Mouse (Mus musculus) limb, embryonic 11.5 days (tissue): ENCODE results near the gene Srp14. TPM values are rescaled to one million over a fixed set of nuclear protein-coding genes. Genes with fewer than 3 reads are reported as not detected.

Experiments used
- ATAC-seq: fragments of 200-750 bp; cut with Nextera tagmentation; 2 replicates; pipeline ENCODE4 v1.8.0; 2017; ENCODE audit warnings: low read depth; ENCODE audit not compliant: insufficient number of reproducible peaks, low FRiP score, low TSS enrichment
- DNase-seq: peaks from one replicate; pipeline ENCODE4 v3.0.0-alpha.2; 2015; ENCODE audit warnings: low spot score
- H3K27ac ChIP-seq: fragments of 300-500 bp; sonication (generic); replicated peaks from 2 replicates; pipeline ENCODE4 v1.5.1; 2014; ENCODE audit warnings: low read depth, mild to moderate bottlenecking, low read length
- H3K27me3 ChIP-seq: fragments of 300-500 bp; sonication (generic); 2 replicates; pipeline ENCODE4 v1.6.1; 2014; ENCODE audit warnings: mild to moderate bottlenecking, low read length, mixed read lengths; ENCODE audit not compliant: control insufficient read depth, insufficient read depth
- H3K36me3 ChIP-seq: fragments of 300-500 bp; sonication (generic); 2 replicates; pipeline ENCODE4 v1.6.1; 2014; ENCODE audit warnings: mild to moderate bottlenecking, low read length, moderate library complexity, mixed read lengths; ENCODE audit not compliant: control insufficient read depth, insufficient read depth
- H3K4me1 ChIP-seq: fragments of 300-500 bp; sonication (generic); 2 replicates; pipeline ENCODE4 v1.6.1; 2014; ENCODE audit warnings: low read length, mixed read lengths; ENCODE audit not compliant: control insufficient read depth, insufficient read depth
- H3K4me2 ChIP-seq: fragments of 300-500 bp; sonication (generic); 2 replicates; pipeline ENCODE4 v1.6.1; 2014; ENCODE audit warnings: low read depth, mild to moderate bottlenecking, moderate library complexity; ENCODE audit not compliant: severe bottlenecking
- H3K4me3 ChIP-seq: fragments of 300-500 bp; sonication (generic); 2 replicates; pipeline ENCODE4 v1.5.1; 2014; ENCODE audit warnings: low read depth, low read length
- H3K9ac ChIP-seq: fragments of 300-500 bp; sonication (generic); 2 replicates; pipeline ENCODE4 v1.6.1; 2014; ENCODE audit warnings: mild to moderate bottlenecking, low read length
- H3K9me3 ChIP-seq: fragments of 300-500 bp; sonication (generic); 2 replicates; pipeline ENCODE4 v1.6.1; 2016; ENCODE audit warnings: low read length; ENCODE audit not compliant: control insufficient read depth
- WGBS: fragments of 180-500 bp; shearing (Covaris S2); extraction: QIAGEN DNeasy Blood & Tissue Kit; methylation state at CpG from one replicate; pipeline ENCODE4 v1.1.7; 2014; 5-methylcytosine and 5-hydroxymethylcytosine counted together
- polyA plus RNA-seq: library from polyadenylated mRNA; unstranded; fragments of >200 nt; fragmentation: Nextera tagmentation; extraction: Ambion mirVana; gene quantifications from 2 replicates; pipeline ENCODE4 v1.2.1, GENCODE M21; 2014

Srp14 gene
- polyA plus RNA-seq = 231 TPM in 2 replicates

GRCm38 (mm10) chr2:118479550-118479909, at the start of gene Srp14:
Srp14 (minus strand) TSS chr2:118479711.
- Histone ChIP-seq H3K4me2 (peak within 1 kb of the TSS; percentile 76), H3K9ac (peak within 1 kb of the TSS; percentile 83), H3K4me3 (peak within 1 kb of the TSS; percentile 90), H3K9me3 (no peaks in the 10 kb centered on the region), H3K4me1 (peaks cover 8% of the 10 kb centered on the region), H3K27me3 (no peaks in the 10 kb centered on the region), H3K36me3 (peaks cover 4% of the 10 kb centered on the region; the same call in 1 of the 2 replicates), H3K27ac (no peak within 1 kb of the TSS; the same call in 1 of the 2 replicates)
- DNase-seq (peak; percentile 94), ATAC-seq (peak; percentile 88)
- 0% methylated on average over 31 of the region's 35 CpGs for WGBS

- Histone ChIP-seq H3K4me2 (no peak overlapping the region), H3K36me3 (no peaks in the 10 kb centered on the region), H3K27ac (no peak overlapping the region), H3K4me1 (peaks cover 39% of the 10 kb centered on the region), H3K9me3 (no peaks in the 10 kb centered on the region), H3K9ac (no peak overlapping the region), H3K27me3 (no peaks in the 10 kb centered on the region), H3K4me3 (no peak overlapping the region)
- no peak for DNase-seq
- no peak for ATAC-seq
- WGBS = 90% methylated on average over 5 of the region's 5 CpGs
These were observed 47.0 kb upstream of the Srp14 start for GRCm38 (mm10) chr2:118526545-118526944.

- ATAC-seq (no peak), DNase-seq (no peak)
- no peaks in the 10 kb centered on the region for H3K9me3 ChIP-seq
- H3K36me3 ChIP-seq = no peaks in the 10 kb centered on the region
- H3K27ac ChIP-seq = no peak overlapping the region
- H3K4me2 ChIP-seq = no peak overlapping the region
- H3K27me3 ChIP-seq = no peaks in the 10 kb centered on the region
- no peak overlapping the region for H3K9ac ChIP-seq
- H3K4me1 ChIP-seq = peaks cover 27% of the 10 kb centered on the region
- no peak overlapping the region for H3K4me3 ChIP-seq
- 82% methylated on average over 3 of the region's 3 CpGs for WGBS
These were observed 45.3 kb upstream of the Srp14 start for GRCm38 (mm10) chr2:118524811-118525210.

- DNase-seq (no peak), ATAC-seq (no peak)
- H3K27ac ChIP-seq = no peak overlapping the region
- H3K36me3 ChIP-seq = no peaks in the 10 kb centered on the region
- no peaks in the 10 kb centered on the region for H3K27me3 ChIP-seq
- H3K4me2 ChIP-seq = no peak overlapping the region
- no peak overlapping the region for H3K9ac ChIP-seq
- H3K4me1 ChIP-seq = peaks cover 24% of the 10 kb centered on the region
- no peak overlapping the region for H3K4me3 ChIP-seq
- H3K9me3 ChIP-seq = no peaks in the 10 kb centered on the region
- 65% methylated on average over 5 of the region's 5 CpGs for WGBS
These were observed 43.7 kb upstream of the Srp14 start for GRCm38 (mm10) chr2:118523163-118523730.

GRCm38 (mm10) chr2:118522265-118522664, 42.8 kb upstream of the Srp14 start:
- Histone ChIP-seq H3K27ac (no peak overlapping the region), H3K4me3 (no peak overlapping the region), H3K9me3 (no peaks in the 10 kb centered on the region), H3K9ac (no peak overlapping the region), H3K4me2 (no peak overlapping the region), H3K4me1 (peaks cover 22% of the 10 kb centered on the region), H3K36me3 (no peaks in the 10 kb centered on the region), H3K27me3 (no peaks in the 10 kb centered on the region)
- ATAC-seq (no peak), DNase-seq (no peak)
- 18% methylated on average over 2 of the region's 2 CpGs for WGBS

- Histone ChIP-seq H3K9ac (no peak overlapping the region), H3K9me3 (no peaks in the 10 kb centered on the region), H3K27ac (peak overlapping the region; percentile 87), H3K4me2 (no peak overlapping the region), H3K36me3 (no peaks in the 10 kb centered on the region), H3K4me1 (peaks cover 22% of the 10 kb centered on the region), H3K4me3 (no peak overlapping the region), H3K27me3 (no peaks in the 10 kb centered on the region)
- peak; percentile 87 for DNase-seq
- ATAC-seq = peak; percentile 93
- 30% methylated on average over 9 of the region's 9 CpGs for WGBS
These were observed 40.8 kb upstream of the Srp14 start for GRCm38 (mm10) chr2:118520042-118520933.

GRCm38 (mm10) chr2:118512418-118513377, 33.2 kb upstream of the Srp14 start:
- ATAC-seq = no peak
- H3K9me3 ChIP-seq = no peaks in the 10 kb centered on the region
- H3K27me3 ChIP-seq = no peaks in the 10 kb centered on the region
- no peak overlapping the region for H3K4me3 ChIP-seq
- H3K4me2 ChIP-seq = no peak overlapping the region
- no peak for DNase-seq
- peaks cover 27% of the 10 kb centered on the region for H3K4me1 ChIP-seq
- H3K9ac ChIP-seq = no peak overlapping the region
- H3K27ac ChIP-seq = 0 out of 2 replicates have a peak overlapping the region, but pooled peaks have one; percentile 36
- 77% methylated on average over 16 of the region's 16 CpGs for WGBS
- H3K36me3 ChIP-seq = no peaks in the 10 kb centered on the region
